Mouse (Mus musculus) liver, embryonic 16.5 days (tissue): ENCODE measurements around the gene Phf12. TPM values are rescaled to one million over a fixed set of nuclear protein-coding genes. Genes with fewer than 3 reads are reported as not detected.

Experiments used
- ATAC-seq: fragments of 200-750 bp; cut with Nextera tagmentation; 2 replicates; pipeline ENCODE4 v1.8.0; 2017; ENCODE audit warnings: low read depth, mild to moderate bottlenecking, moderate number of reproducible peaks, moderate library complexity
- H3K27ac ChIP-seq: fragments of 300-500 bp; sonication (generic); 2 replicates; pipeline ENCODE4 v1.5.1; 2014; ENCODE audit warnings: mild to moderate bottlenecking, low read length
- H3K27me3 ChIP-seq: fragments of 300-500 bp; sonication (generic); 2 replicates; pipeline ENCODE4 v1.6.1; 2014; ENCODE audit warnings: low read depth, low read length, mixed read lengths; ENCODE audit not compliant: control insufficient read depth, insufficient read depth
- H3K36me3 ChIP-seq: fragments of 300-500 bp; sonication (generic); 2 replicates; pipeline ENCODE4 v1.6.1; 2014; ENCODE audit warnings: mild to moderate bottlenecking; ENCODE audit not compliant: control insufficient read depth, insufficient read depth
- H3K4me1 ChIP-seq: fragments of 300-500 bp; sonication (generic); 2 replicates; pipeline ENCODE4 v1.6.1; 2014; ENCODE audit warnings: low read depth, low read length, mixed read lengths; ENCODE audit not compliant: control insufficient read depth
- H3K4me2 ChIP-seq: fragments of 300-500 bp; sonication (generic); 2 replicates; pipeline ENCODE4 v1.6.1; 2014; ENCODE audit warnings: low read depth, low read length, mixed read lengths
- H3K4me3 ChIP-seq: fragments of 300-500 bp; sonication (generic); 2 replicates; pipeline ENCODE4 v1.5.1; 2014; ENCODE audit warnings: low read depth, mild to moderate bottlenecking, low read length
- H3K9ac ChIP-seq: fragments of 300-500 bp; sonication (generic); 2 replicates; pipeline ENCODE4 v1.6.1; 2014; ENCODE audit warnings: low read depth, low read length
- H3K9me3 ChIP-seq: fragments of 300-500 bp; sonication (generic); replicated peaks from 2 replicates; pipeline ENCODE4 v1.6.1; 2016; ENCODE audit warnings: low read length; ENCODE audit not compliant: control insufficient read depth
- WGBS: fragments of 180-500 bp; shearing (Covaris S2); extraction: QIAGEN DNeasy Blood & Tissue Kit; methylation state at CpG from one replicate; pipeline ENCODE4 v1.1.7; 2014; ENCODE audit not compliant: insufficient replicate concordance; 5-methylcytosine and 5-hydroxymethylcytosine counted together
- polyA plus RNA-seq: library from polyadenylated mRNA; unstranded; fragments of >200 nt; fragmentation: Nextera tagmentation; extraction: Ambion mirVana; gene quantifications from 2 replicates; pipeline ENCODE4 v1.2.1, GENCODE M21; 2015

Phf12 gene
- polyA plus RNA-seq, 1 experiment from 2014 or later = 5.3 TPM

DNA sequence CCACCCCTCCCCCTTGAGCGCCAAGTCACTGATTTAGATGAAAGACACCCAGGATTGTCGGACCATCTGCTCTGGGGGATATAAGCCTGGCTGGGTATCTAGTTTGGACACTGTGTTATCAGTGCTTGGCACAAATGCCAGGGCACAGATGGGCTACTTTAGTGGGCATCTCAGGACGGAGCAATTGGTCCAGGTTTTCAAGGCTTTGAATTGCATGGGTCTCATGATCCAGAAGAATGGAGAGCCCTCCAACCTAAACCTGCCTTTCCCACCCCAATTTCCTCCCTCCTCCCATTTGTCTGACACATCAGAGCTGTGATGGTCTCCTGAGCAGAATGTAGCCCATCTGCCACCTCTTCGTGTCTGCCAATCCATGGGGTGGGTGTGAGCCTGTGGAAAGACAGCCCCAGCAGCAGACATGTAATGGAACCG, 31.7 kb upstream of the Phf12 start:
- peaks cover 10% of the 10 kb centered on the region; the same call in 1 of the 2 replicates for H3K27me3 ChIP-seq
- H3K36me3 ChIP-seq = no peaks in the 10 kb centered on the region
- no peak overlapping the region for H3K9ac ChIP-seq
- no peak for ATAC-seq
- no peaks in the 10 kb centered on the region for H3K4me1 ChIP-seq
- no peaks in the 10 kb centered on the region for H3K9me3 ChIP-seq
- whole genome bisulfite sequencing = 39% methylated on average over 5 of the region's 5 CpGs
- no peak overlapping the region for H3K4me3 ChIP-seq
- no peak overlapping the region for H3K4me2 ChIP-seq
- no peak overlapping the region for H3K27ac ChIP-seq

GRCm38 (mm10) chr11:77953671-77954070, 28.9 kb upstream of the Phf12 start:
- WGBS = 21% methylated on average over 9 of the region's 9 CpGs
- no peaks in the 10 kb centered on the region for H3K4me1 ChIP-seq
- no peak overlapping the region for H3K27ac ChIP-seq
- ATAC-seq = no peak
- H3K36me3 ChIP-seq = no peaks in the 10 kb centered on the region
- H3K9ac ChIP-seq = no peak overlapping the region
- H3K4me3 ChIP-seq = no peak overlapping the region
- H3K9me3 ChIP-seq = no peaks in the 10 kb centered on the region
- H3K4me2 ChIP-seq = no peak overlapping the region
- H3K27me3 ChIP-seq = peaks cover 5% of the 10 kb centered on the region; the same call in 1 of the 2 replicates

- Histone ChIP-seq H3K4me1 (no peaks in the 10 kb centered on the region), H3K4me2 (no peak overlapping the region), H3K9me3 (no peaks in the 10 kb centered on the region), H3K27ac (no peak overlapping the region), H3K9ac (no peak overlapping the region), H3K4me3 (no peak overlapping the region), H3K36me3 (no peaks in the 10 kb centered on the region), H3K27me3 (no peaks in the 10 kb centered on the region)
- WGBS = 39% methylated on average over 3 of the region's 3 CpGs
- ATAC-seq = no peak
Observed at GRCm38 (mm10) chr11:77956428-77956827, 26.1 kb upstream of the Phf12 start.

DNA sequence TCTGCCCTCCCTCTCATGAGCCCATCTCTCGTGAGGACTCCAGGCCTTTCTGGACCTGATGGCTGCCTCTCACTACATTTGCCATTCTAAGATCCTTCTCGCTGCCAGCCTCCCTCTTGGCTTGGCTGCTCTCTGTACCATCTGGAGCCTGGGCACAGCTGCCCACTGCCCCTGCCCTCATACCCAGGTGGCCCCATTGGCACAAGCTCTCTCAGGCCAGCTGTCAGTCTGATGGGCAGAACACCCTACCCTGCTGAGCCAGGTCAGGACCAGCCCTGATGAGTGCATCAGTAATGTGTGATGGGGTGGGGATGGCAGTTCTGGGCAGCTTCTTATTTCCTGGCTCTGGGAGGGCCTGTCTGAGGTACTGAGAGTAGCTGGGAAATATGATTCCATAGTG, 24.3 kb upstream of the Phf12 start:
- no peak overlapping the region for H3K9ac ChIP-seq
- H3K4me1 ChIP-seq = no peaks in the 10 kb centered on the region
- no peak overlapping the region for H3K4me3 ChIP-seq
- no peaks in the 10 kb centered on the region for H3K36me3 ChIP-seq
- H3K27ac ChIP-seq = no peak overlapping the region
- ATAC-seq = no peak
- H3K27me3 ChIP-seq = 0 out of 2 replicates have a peak, but pooled peaks cover 3% of the 10 kb centered on the region
- no peak overlapping the region for H3K4me2 ChIP-seq
- WGBS = 41% methylated on average over 2 of the region's 2 CpGs
- no peaks in the 10 kb centered on the region for H3K9me3 ChIP-seq

DNA sequence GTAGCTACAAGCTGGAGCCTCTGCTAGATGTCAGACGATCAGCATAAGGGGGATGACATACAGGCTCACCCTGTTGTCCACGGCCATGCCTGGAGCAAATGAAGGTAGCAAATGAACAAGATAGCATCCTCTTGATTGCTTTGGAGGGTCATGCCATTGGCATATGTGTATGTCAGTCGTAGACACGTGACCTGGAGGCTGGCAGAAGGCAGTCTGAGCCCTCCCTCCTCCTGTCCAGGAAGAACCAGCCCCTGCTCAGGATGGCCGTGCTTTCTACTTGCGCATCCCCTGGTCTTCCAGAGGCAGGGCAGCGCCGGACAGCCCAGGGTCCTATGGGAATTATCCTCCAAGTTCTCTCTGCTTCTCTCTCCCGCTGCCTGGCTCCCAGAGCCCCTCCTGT, 23.6 kb upstream of the Phf12 start:
- Histone ChIP-seq H3K4me2 (no peak overlapping the region), H3K4me1 (no peaks in the 10 kb centered on the region), H3K27me3 (0 out of 2 replicates have a peak, but pooled peaks cover 3% of the 10 kb centered on the region), H3K36me3 (no peaks in the 10 kb centered on the region), H3K4me3 (no peak overlapping the region), H3K9ac (no peak overlapping the region), H3K9me3 (no peaks in the 10 kb centered on the region), H3K27ac (no peak overlapping the region)
- ATAC-seq = no peak
- 48% methylated on average over 8 of the region's 9 CpGs for WGBS

- Histone ChIP-seq H3K27me3 (0 out of 2 replicates have a peak, but pooled peaks cover 3% of the 10 kb centered on the region), H3K9ac (no peak overlapping the region), H3K36me3 (no peaks in the 10 kb centered on the region), H3K4me2 (no peak overlapping the region), H3K9me3 (no peaks in the 10 kb centered on the region), H3K4me3 (no peak overlapping the region), H3K4me1 (no peaks in the 10 kb centered on the region), H3K27ac (no peak overlapping the region)
- 41% methylated on average over 9 of the region's 9 CpGs for whole genome bisulfite sequencing
- ATAC-seq = no peak
Observed at GRCm38 (mm10) chr11:77960199-77960598, 22.4 kb upstream of the Phf12 start.

DNA sequence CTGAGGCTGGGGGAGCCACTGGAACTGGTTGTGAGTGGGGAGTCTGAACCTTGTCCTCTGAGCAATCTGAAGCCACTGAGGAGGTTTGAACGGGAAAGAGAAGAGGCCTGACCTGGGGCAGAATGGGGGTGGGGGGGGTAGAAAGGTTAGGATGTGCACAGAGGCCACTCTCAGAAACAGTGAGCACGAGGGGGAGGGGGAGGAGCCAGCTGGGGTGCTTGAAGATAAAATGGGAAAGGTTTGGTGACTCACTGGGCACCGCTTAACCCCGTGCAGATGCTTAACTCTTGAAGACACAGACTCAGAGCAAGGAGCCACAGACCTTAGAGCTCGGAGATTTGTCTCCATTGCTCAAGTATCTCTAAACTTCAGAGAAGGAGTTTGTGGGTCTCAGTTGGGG, 21.7 kb upstream of the Phf12 start:
- Histone ChIP-seq H3K27ac (no peak overlapping the region), H3K9ac (no peak overlapping the region), H3K4me3 (no peak overlapping the region), H3K4me1 (no peaks in the 10 kb centered on the region), H3K36me3 (no peaks in the 10 kb centered on the region), H3K9me3 (no peaks in the 10 kb centered on the region), H3K27me3 (0 out of 2 replicates have a peak, but pooled peaks cover 3% of the 10 kb centered on the region), H3K4me2 (no peak overlapping the region)
- WGBS = 28% methylated on average over 5 of the region's 5 CpGs
- no peak for ATAC-seq

DNA sequence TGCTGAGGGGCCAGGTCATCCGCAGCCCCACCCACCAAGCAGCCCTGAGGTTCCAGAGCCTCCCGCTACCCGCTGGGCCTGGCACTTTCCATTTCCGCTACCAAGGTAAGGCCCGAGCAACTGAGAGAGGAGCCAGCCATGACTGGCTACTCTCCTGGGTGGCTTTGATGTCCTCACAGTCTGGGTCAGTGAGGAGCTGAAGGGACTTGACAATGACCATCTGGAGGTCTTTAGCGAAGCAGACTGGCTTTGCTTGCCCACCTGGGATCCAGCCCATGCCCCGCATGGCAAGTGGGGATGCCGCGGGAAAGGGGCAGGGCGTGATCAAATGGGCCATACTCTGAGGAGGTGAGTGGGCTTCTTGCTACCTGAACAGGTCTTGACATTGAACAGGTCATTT, 19.6 kb upstream of the Phf12 start:
- Histone ChIP-seq H3K27ac (no peak overlapping the region), H3K36me3 (no peaks in the 10 kb centered on the region), H3K9ac (no peak overlapping the region), H3K27me3 (0 out of 2 replicates have a peak, but pooled peaks cover 3% of the 10 kb centered on the region), H3K4me3 (no peak overlapping the region), H3K4me1 (no peaks in the 10 kb centered on the region), H3K4me2 (no peak overlapping the region), H3K9me3 (no peaks in the 10 kb centered on the region)
- ATAC-seq = no peak
- 81% methylated on average over 10 of the region's 10 CpGs for WGBS

- Histone ChIP-seq H3K36me3 (no peaks in the 10 kb centered on the region), H3K9ac (no peak overlapping the region), H3K4me1 (no peaks in the 10 kb centered on the region), H3K4me3 (no peak overlapping the region), H3K27ac (no peak overlapping the region), H3K4me2 (no peak overlapping the region), H3K9me3 (no peaks in the 10 kb centered on the region), H3K27me3 (peaks cover 3% of the 10 kb centered on the region; the same call in 1 of the 2 replicates)
- no peak for ATAC-seq
- 22% methylated on average over 19 of the region's 19 CpGs for whole genome bisulfite sequencing
Observed at GRCm38 (mm10) chr11:77964415-77965095, 18.0 kb upstream of the Phf12 start.
